Mouse (Mus musculus): ENCODE measurements around the gene Taf5l.
"Not testable (repeated sequence)": the region's sequence is repeated elsewhere in the genome, so short reads cannot be mapped to it uniquely, and the experiment has no call there.

Gene Taf5l

DNA sequence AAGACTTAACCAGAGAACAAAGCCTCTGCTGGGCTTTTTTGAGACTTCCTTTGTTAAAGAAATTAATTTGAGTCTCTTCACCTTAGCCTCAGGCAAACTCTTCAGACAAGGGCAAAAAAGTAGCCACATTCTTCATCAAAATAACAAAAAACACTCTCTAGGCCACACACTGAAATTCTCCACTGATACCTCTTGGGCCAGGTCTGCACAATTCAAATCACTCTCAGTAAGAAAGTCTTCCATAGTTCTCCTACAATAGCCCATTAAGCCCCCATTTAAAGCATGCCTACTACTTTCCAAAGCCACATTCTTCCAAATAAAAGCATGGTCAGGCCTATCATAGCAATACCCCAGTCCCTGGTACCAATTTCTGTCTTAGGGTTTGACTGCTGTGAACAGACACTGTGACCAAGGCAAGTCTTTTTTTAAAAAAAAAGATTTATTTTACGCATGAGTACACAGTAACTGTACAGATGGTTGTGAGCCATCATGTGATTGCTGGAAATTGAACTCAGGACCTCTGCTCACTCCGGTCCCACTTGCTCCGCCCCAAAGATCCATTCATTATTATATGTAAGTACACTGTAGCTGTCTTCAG is 9.1 kb downstream of the Taf5l start:
- no peak for DNase-seq

DNA sequence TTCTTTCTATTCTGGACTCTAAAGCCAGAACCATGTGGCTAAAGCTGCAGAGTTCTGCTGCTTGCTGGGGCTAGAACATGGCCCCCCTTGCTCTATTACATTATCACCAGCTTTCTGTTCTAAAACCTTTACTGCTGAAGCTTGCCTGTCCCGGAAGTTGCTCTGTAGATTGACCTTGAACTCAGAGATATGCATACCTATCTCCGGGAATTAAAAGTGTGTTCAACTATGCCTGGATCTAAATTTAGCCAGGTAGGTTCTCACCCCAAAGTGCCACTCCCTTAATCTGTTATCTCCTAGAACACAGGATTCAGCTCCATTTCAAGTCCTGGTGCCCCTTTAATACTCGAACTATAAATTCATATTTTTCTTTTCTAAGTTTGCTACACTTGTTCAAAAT is 9.6 kb downstream of the Taf5l start:
- no peak for DNase-seq

DNA sequence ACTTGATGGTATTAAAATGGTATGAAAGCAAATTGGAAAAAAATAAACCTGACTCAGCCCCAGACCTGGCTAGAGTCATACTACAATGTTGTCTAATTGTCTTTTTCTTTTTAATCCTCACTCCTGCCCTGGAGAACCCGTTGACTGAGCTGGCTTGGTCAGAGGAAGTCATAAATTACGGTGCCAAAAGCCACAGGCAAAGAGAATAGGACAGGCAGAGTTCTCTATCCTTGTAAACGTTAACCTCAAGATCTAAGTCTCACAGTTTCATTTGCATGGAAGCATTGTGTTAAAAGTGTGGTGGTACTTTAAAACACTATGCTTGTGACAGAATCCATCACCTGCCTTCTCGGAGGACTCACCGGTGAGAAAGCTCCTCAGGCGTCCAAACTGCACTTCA is 13.4 kb downstream of the Taf5l start:
- DNase-seq = no peak

DNA sequence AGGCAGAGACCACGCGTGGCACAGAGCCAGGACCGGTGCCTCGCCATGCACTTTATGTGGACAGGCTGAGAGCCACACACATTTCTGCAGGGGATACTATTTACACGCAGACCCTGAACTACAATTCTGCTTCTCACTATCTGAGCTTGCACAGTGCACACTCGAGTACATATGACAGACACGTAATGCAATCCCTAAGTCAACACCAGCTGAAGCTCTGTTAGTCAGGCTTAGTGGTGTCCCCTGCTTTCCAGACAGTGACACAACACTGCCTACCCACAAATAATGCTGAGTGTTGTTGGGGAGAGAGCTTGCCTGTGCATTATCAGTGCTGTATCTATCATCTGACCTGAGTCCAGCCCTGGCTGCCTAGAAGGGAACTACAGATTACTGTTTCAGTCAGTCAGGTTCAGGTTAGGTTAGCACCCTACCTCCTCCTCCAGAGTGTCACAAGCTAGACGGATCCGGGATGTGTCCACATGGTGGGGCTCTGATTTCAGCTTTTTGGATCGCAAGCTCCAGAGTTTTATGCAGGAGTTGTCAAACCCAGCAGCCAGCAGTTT is 18.6 kb downstream of the Taf5l start:
- DNase-seq = no peak

DNA sequence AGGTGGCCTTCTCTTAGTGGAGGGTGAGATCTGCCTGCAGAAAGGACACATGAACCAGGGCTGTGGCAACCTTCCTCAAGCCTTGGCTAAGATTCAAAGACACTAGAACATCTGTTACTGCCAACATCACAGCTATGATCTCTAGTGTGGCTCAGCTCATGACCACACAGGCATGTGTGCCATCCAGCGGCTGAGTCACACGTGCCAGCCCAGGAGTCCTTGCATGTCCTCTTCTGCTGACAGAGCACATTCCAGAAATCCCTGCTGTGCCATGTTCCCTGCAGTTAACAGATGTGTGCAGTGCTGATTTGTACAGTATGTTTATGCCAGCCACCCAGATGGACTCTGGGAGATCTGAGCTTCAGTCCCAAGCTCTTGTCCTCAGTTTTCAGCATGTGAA is 21.6 kb downstream of the Taf5l start:
- no peak for DNase-seq

DNA sequence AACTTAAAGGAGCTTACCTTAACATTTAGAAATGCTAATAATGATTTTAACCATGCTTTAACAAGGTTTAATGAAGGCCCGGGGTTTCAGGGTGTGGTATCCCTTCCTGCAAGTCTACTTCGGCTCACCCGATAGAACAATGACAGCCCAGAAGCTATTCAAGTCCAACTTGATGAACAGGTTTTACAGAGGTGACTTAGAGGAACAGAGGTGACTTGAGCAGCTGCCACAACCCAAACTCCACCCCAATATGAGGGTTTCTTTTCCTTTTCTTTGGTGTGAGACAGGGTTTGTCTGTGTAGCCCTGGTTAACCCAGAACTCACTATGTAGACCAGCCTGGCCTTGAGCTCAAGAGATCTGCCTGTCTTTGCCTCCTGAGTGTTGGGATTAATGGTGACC is 27.2 kb downstream of the Taf5l start:
- no peak for DNase-seq

DNA sequence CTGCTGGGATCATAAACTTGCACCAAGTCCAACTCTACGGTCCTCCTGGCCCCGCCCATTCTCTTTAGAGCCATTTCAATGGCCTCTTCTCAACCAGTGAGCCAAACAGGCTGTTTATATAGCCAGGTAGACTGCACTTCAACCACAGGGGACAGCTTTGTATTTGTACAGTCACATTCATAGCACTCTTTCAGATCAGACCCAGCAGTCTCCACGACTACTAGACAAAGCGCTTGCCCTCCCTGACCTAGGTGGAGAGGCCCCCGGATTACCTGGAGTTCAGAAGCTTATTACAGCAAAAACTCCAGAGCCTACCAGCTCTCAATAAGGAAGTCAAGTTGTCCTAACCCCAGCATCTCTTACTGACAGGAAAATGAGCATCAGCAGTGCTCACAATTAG is 27.6 kb downstream of the Taf5l start:
- DNase-seq = no peak

DNA sequence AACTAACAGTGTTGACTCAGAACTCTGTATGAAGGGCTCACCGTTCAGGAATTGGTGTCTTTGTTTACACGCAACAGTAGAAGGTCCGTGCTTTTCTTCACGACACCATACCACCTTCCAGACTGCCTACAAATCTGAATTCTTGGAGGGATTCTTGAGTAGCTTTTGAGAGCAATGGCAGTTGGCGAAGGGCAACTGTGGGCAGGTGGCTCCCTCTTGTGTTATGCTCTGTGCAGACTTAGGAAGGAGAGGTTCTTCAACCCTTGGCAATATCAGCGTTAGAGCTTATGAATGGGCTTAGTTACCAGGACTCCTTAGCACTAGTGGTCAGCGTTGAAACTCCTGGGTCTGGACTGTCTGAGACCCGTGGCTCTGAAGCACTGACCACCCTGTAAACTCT is 28.6 kb downstream of the Taf5l start:
- peak in 1 of 2 experiments; percentile 21 for DNase-seq

DNA sequence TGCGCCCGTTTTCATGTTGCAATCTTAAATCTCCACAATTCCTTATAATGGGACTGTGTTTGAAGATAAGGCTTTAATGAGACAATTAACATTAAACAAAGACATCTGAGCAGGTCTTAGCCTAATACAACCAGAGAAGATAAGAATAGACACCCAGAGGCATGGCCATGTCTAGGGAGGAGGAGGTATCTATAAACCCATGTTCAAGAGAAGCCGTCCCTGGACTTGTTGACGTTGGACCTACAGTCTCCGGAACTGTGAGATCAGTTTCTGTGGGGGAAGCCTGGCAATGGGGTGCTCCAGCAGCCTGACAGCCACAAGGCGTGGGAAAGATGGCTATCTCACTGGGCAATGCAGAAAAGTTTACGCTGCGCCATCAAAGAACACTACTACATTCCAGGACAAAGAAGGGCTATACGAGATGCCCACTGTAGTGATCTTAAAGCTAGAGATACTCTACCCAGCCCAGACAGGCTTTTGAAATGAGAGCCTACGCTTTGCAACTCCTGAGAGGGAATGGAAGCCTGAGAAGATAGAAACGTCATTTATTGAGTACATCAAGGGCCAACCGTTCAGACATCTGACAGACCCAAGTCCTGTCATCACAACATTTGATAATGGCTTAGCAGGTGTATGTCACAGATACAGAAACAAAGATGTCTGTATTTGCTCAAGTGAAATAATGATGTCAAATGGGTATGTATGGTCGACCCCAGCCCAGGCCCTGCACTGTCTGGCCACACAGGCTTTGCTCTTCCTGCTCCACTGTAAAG is 30.7 kb downstream of the Taf5l start:
- DNase-seq = no peak

DNA sequence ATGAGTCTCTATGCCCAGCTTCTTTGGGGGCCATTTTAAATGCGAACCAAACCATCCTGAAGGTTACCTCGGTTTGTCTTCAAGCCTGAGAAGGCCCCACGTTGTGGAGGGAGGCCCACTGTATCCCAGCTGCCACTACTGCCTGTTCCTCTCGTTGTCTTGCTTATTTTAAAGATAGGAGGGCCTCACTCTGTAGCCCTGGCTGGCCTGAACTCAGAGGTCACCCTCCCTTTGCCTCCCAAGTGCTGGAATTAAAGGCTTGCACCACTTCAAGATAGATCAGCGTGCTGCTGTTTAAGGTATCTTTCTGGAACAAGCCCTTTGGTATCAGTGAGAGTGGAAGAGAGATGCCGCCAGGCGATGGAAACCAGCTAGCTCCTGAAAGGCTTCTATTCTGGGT is 32.1 kb downstream of the Taf5l start:
- DNase-seq = no peak

DNA sequence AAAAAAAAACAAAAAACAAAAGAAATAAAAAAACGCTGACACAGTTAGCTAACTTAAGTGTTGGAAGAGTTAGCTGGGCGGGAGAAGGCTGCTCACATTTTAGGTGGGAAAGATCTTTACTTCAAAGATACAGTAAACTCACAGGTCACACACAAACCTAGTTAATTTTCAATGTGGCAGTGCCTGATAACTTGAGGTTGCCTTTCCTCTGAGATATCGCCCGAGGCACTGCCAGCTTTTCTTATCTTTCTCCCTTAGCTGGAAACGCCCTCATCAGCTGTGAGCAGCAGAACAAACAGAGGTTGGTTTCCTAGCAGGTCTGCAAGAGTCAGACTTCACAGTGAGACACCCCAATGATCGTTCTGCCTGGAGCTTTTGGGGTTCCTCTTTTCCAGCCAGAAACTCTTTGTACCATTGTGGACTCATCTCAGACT is 32.6 kb downstream of the Taf5l start:
- no peak for DNase-seq

DNA sequence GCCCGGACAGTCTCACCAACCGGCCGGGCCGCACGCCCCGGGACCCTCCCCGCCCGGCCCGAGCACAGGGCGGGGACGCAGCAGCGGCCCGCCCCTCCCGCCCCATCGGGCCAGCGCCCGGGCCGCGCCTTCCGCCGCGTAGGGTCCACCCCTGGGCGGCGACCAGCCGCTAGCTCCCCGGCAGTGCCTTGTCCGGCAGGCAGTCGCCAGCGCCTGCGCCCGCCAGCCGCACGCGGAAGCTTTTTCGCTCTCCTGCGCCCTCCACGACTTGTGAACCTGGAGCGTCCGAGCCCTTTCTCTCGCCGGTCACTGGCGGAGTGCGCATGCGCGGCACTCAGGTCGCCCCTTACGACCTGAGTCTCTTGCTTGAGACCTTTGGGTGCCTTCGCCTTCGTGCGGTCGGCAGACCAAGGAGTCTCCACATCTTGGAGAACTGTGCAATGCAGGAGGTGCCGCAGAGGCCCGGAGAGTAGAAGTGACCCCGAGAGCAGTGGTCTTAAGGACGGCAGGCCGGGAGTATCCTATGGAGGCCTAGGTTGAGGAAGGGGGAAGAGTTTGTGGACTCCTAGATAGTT is 38.3 kb downstream of the Taf5l start, which contains the start of gene Abcb10:
Gene Abcb10, minus strand, starts transcription at position 297 of the 575 bp plus-strand sequence.
- peak; percentile 93 to 96 for DNase-seq

DNA sequence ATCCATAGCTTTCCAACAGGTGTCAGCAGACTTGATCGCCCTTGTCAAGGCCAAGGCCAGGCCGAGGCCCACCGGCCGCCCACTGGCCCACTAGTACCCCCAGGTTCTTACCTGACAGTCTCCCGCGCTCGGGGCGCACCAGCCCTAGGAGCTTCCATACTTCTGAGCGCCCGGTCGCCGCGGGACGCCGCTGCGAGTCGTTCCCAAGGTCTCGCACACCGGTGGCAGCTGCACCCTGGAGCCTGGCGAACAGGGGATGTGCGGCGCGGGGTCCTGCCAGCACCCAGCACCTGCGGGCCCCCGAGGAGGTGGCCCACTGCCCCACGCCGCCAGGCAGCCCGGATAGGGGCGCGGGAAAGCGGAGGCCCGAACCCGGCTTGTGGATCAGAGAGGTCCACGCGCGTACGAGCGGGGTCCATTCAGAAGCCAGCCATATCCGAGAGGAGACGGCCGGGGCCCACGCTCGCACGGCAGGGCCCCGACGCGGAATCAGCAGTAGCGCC is 38.9 kb downstream of the Taf5l start:
- peak in 1 of 2 experiments; percentile 27 for DNase-seq

DNA sequence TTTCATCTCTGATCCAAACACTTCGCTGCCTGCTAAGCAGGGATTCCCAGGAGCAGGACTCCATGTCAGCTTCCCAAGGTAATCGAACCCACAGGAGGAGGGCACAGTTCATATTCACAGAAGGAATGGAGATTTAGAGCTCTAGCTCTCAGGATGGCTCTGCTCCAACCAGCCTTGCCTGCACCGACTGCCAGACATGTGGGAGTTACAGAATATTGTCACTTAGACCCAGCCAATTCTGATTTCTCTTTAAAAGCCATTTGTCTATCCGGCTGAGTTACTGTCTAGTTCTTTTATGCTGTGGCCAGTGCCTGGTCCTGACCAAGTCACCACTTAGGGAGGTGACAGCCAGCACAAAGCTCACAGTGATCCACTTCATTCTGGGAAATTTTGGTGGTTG is 39.5 kb downstream of the Taf5l start:
- peak in 1 of 2 experiments; percentile 11 for DNase-seq

DNA sequence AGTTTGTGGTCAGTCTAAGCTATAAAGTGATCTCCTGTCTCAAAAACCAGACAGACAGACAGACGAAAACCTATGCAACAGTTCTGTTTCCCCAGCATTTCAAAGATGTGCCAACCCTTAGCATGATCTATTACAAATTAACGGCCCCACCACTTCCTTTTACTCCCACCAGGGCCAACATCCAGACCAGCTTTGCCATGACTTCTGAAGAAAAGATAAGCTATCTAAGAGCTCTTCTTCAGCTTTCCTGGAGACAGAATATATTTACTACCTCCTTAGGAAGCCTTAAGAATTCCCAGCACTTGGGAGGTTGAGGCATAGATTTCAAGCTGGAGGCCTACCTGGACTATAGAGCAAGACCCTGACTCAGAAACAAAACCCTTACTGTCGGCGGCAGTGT is 41.0 kb downstream of the Taf5l start:
- no peak for DNase-seq

DNA sequence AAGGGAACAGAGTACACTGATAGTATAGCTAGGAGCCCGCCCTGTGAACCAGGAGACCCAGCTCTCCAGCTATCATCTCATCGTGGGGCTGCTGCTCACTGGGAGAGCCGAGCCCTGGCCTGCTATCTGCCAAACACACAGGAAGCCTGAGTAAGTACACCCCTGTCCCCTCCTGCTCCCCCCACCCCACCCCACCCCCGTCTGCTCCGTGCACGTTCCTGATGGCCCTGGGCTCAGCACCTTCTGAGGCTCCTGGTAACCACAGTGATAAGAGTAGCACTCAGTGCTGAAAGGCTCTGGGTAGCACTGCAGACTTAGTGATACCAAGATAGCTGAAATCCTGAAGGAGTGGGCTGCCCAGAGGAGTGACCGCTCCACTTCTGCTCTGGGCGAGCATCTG is 42.3 kb downstream of the Taf5l start:
- DNase-seq = no peak

DNA sequence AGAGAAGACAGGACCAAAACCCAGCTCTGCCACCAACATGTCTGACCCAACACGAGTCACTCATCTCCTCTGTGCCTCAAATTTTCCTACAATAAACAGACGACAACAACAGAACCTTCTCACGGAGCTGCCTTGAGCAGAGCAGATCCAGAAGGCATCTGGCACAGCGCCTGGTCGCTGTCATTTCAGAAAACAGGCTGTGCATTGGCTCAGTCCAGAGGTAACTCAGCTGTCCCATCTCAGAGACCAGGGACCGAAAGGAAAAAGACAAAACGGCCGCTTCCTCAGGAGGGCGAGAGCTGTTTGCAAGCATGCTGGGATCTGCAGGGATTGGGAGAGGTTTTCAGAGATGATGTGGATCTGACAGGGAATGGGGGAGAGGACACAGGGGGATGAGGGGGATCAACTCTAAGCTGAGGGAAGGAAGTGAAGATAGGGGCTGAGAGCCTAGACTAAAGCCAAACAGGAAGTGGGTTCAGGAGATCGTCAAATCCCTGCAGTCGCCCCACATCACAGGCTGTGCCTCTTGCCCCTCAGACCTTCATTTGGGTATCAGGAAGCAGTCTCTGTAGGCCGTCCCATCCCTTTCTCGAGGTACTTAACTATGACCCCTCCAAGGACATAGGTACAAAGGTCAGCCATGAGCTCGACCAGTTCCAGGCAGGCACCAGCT is 42.9 kb downstream of the Taf5l start:
- DNase-seq = no peak

DNA sequence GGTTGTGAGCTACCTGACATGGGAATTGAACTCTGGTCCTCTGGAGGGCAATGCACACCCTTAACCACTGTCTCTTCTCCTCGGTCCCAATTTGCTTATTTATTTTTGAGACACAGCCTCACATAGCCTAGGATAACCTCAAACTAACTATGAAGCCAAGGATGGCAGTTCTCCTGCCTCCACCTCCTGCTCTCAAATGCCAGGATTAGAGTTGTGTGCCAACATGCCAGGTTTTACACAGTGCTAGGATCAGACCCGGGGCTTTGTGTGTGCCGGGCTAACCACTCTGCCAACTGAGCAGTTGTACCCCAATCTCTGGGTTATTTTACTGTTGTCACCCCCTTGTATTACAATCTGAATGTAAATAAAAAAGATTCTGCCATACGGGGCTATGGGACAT is 43.7 kb downstream of the Taf5l start:
- DNase-seq = no peak

DNA sequence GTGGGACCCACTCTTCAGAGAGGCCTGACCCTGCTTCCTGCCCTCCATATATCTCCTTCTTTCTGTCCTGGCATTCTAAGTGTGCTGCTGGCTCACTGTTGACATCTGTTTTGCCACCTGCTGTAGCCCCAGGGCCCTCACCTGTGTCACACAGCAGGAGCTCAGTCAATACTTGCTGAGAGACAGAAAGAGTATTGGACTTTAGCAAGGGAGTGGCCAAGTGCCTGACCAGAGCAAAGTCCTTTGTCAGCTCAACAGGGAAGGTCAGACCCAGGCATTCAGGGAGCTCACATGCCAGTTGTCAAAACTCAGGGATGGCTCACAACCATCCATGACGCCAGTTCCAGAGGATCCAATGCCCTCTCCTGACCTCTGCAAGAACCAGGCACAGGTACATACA is 47.7 kb downstream of the Taf5l start:
- peak; percentile 63 to 65 for DNase-seq

DNA sequence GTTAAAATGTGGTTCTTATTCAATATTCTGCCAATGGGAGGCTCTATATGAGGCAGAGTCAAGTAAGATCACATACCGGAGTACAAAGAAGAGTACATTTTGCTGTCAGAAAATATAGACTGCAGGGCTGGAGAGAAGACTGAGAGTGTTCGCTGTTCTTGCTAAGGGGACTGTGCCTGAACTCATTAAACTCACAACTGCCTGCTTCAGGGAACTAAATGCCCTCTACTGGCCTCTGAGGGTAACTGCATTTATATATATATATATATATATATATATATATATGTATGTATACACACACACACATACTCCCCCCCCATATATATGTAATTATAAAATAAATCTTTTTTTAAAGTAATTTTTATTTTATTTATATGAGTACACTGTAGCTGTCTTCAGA is 54.3 kb downstream of the Taf5l start:
- DNase-seq = no peak

DNA sequence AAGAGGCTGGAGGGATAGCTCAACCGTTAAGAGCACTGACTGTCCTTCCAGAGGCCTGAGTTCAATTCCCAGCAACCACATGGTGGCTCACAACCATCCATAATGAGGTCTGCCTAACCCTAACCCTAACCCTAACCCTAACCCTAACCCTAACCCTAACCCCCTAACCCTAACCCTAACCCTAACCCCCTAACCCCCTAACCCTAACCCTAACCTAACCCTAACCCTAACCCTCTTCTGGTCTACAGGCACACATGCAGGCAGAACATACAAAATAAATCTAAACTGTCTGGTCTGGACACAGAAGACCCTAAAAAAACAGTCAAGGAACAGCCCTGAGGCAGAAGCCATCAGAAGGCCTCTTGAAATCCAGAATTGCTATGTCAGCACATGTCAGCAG is 59.8 kb downstream of the Taf5l start:
- DNase-seq = no peak

DNA sequence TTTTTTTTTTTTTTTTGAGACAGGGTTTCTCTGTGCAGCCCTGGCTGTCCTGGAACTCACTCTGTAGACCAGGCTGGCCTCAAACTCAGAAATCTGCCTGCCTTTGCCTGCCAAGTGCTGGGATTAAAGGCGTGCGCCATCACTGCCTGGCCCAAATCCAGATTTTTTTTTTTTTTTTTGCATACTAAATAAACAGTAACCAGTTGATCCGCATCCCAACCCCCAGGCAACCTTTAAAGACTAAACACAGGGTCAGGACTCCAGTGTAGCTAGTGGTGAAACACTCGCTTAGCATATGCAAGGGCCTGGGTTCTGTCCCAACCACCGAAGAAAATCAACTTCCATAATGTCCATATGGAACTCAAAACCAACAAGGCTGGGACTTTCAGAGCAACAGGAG is 60.6 kb downstream of the Taf5l start:
- DNase-seq = not testable (repeated sequence)

DNA sequence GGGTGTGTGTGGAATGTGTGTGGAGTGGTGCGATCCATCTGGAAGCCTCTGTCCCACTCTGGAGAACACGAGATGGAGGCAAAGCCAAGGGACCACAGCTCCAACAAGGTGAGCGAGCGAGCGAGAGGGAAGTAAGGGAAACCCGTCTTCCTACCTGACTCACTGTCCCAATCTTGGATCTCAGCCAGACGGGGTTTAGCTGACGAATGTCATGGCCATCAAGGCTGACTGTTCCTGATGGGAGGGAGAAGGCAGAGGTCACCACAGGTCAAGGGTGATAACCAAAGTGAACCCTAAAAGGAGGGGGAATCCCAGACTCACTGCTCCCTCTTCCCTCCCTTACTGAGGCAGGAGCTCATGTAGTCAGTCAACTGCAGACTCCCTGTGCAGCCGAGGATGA is 61.1 kb downstream of the Taf5l start:
- no peak for DNase-seq

Measured in kidney, adult 8-10 months (tissue).